Mouse (Mus musculus): ENCODE measurements at regions not wholly inside any gene's neighbourhood (a gene's known extent, or its start where the extent isn't known, plus 50 kb on each side); places are given as distances from the start of the nearest gene placed in this dataset.

- Histone ChIP-seq H3K4me2 (no peak overlapping the region), H3K9ac (replicated peaks) (no peak overlapping the region), H3K27me3 (peaks cover 12% of the 10 kb centered on the region; the same call in 1 of the 2 replicates), H3K36me3 (no peaks in the 10 kb centered on the region), H3K4me3 (replicated peaks) (no peak overlapping the region), H3K4me1 (replicated peaks) (peaks cover 42% of the 10 kb centered on the region), H3K9me3 (no peaks in the 10 kb centered on the region), H3K27ac (no peak overlapping the region)
- no peak for ATAC-seq (ENCODE audit: insufficient number of reproducible peaks, insufficient read depth, low FRiP score, low TSS enrichment, low read depth)
- WGBS: 26% methylated on average over 13 of the region's 13 CpGs
These were observed 120.0 kb downstream of the Dact1 start for GRCm38 (mm10) chr12:71429561-71430200.

DNA sequence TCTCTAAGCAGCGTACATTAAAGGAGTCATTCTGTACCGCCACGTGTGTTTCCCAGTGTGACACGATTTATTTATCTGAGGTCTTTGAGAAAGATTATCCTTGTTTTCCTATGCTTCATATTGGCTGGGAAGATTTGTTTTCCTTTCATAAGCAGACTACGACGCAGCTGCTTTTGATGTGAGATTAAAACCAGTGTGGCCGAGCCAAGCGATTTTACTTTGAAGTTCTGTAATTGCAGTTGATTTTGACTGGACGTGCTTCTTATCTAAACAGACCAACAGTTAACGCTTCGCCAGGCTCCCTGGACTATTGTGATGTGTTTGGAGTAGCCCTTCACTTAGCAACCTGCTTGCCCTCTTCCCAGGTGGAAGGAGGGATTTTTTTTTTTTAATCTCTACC is 120.6 kb downstream of the Dact1 start:
- Histone ChIP-seq H3K4me3 (replicated peaks) (no peak overlapping the region), H3K27me3 (0 out of 2 replicates have a peak, but pooled peaks cover 12% of the 10 kb centered on the region), H3K9me3 (no peaks in the 10 kb centered on the region), H3K9ac (replicated peaks) (no peak overlapping the region), H3K27ac (no peak overlapping the region), H3K4me1 (replicated peaks) (peaks cover 44% of the 10 kb centered on the region), H3K36me3 (no peaks in the 10 kb centered on the region), H3K4me2 (no peak overlapping the region)
- 30% methylated on average over 11 of the region's 11 CpGs for WGBS
- no peak for ATAC-seq (ENCODE audit: insufficient number of reproducible peaks, insufficient read depth, low FRiP score, low TSS enrichment, low read depth)

GRCm38 (mm10) chr12:71431116-71431515 is 121.4 kb downstream of the Dact1 start:
- Histone ChIP-seq H3K9ac (replicated peaks) (no peak overlapping the region), H3K4me1 (replicated peaks) (peaks cover 40% of the 10 kb centered on the region), H3K4me2 (no peak overlapping the region), H3K27me3 (0 out of 2 replicates have a peak, but pooled peaks cover 12% of the 10 kb centered on the region), H3K4me3 (replicated peaks) (no peak overlapping the region), H3K27ac (no peak overlapping the region), H3K9me3 (no peaks in the 10 kb centered on the region), H3K36me3 (no peaks in the 10 kb centered on the region)
- WGBS: 42% methylated on average over 8 of the region's 8 CpGs
- ATAC-seq (ENCODE audit: insufficient number of reproducible peaks, insufficient read depth, low FRiP score, low TSS enrichment, low read depth): no peak

DNA sequence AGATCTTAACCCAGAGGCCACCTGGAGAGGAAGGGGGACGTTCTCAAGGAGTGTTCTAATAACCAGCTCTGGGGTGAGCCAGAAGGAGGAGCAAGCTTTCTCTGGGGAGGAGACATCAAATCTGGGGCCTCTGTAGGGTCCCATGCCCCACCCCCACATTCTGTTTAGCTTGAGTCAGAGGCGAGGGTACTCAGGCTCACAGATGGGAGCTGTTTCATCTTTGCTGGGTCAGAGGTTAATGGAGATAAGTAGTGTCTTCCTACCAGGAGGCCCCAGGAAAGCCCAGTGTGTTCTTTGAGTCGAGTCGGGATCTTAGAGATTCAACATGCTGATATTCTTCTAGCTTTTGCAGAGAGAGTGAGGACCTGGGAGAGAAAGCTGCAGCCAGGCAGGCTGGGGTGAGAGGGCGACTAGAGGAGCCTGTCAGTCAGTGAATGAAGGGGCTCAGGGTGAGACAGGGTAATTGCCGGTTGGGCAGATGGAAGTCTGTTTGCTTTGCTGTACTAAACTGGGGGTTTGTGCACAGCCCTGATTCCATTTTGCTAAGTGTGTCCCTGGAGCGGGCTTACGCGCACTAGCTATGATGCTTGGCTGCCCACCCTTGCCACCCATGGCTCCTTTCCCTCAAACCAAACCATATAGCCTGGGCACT is 124.0 kb downstream of the Dact1 start:
- Histone ChIP-seq H3K27me3 (0 out of 2 replicates have a peak, but pooled peaks cover 12% of the 10 kb centered on the region), H3K4me3 (replicated peaks) (no peak overlapping the region), H3K36me3 (no peaks in the 10 kb centered on the region), H3K27ac (no peak overlapping the region), H3K4me1 (replicated peaks) (peaks cover 44% of the 10 kb centered on the region), H3K9me3 (no peaks in the 10 kb centered on the region), H3K9ac (replicated peaks) (no peak overlapping the region), H3K4me2 (no peak overlapping the region)
- no peak for ATAC-seq (ENCODE audit: insufficient number of reproducible peaks, insufficient read depth, low FRiP score, low TSS enrichment, low read depth)
- WGBS: 23% methylated on average over 9 of the region's 9 CpGs

- Histone ChIP-seq H3K9me3 (no peaks in the 10 kb centered on the region), H3K4me1 (replicated peaks) (peaks cover 26% of the 10 kb centered on the region), H3K9ac (replicated peaks) (no peak overlapping the region), H3K36me3 (no peaks in the 10 kb centered on the region), H3K27me3 (0 out of 2 replicates have a peak, but pooled peaks cover 9% of the 10 kb centered on the region), H3K27ac (no peak overlapping the region; the same call in 1 of the 2 replicates), H3K4me3 (replicated peaks) (no peak overlapping the region), H3K4me2 (no peak overlapping the region)
- 37% methylated on average over 6 of the region's 6 CpGs for WGBS
- no peak for ATAC-seq (ENCODE audit: insufficient number of reproducible peaks, insufficient read depth, low FRiP score, low TSS enrichment, low read depth)
These were observed 128.6 kb downstream of the Dact1 start for GRCm38 (mm10) chr12:71438254-71438653.

- WGBS: 83% methylated on average over 3 of the region's 3 CpGs
- no peak for ATAC-seq (ENCODE audit: insufficient number of reproducible peaks, insufficient read depth, low FRiP score, low TSS enrichment, low read depth)
- H3K9me3 ChIP-seq: no peaks in the 10 kb centered on the region
- H3K27ac ChIP-seq: no peak overlapping the region
- H3K9ac ChIP-seq (replicated peaks): no peak overlapping the region
- H3K36me3 ChIP-seq: no peaks in the 10 kb centered on the region
- no peak overlapping the region for H3K4me3 ChIP-seq (replicated peaks)
- no peak overlapping the region for H3K4me2 ChIP-seq
- H3K4me1 ChIP-seq (replicated peaks): peaks cover 11% of the 10 kb centered on the region
- H3K27me3 ChIP-seq: no peaks in the 10 kb centered on the region
These were observed 131.2 kb downstream of the Dact1 start for GRCm38 (mm10) chr12:71440863-71441262.

DNA sequence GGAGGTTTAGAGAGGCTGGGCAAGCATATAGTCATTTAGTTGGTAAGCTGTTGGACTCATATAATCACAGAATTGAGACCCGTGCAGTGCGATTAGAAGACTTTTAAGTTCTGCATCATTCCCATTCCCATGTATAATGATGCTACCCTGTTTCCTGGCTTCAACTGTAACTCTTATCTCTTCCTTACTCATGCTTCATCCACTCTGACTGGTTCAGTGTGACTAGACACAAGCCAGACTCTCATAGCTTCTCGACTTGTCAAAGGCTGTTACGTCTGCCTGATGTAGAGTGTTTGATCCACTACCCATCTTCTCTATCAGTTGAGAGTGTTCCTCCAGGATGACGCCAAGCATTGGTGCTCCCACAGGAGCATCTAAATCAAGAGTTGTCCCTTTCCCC is 131.6 kb downstream of the Dact1 start:
- no peak overlapping the region for H3K9ac ChIP-seq (replicated peaks)
- 78% methylated on average over 5 of the region's 5 CpGs for WGBS
- H3K27ac ChIP-seq: no peak overlapping the region
- H3K4me3 ChIP-seq (replicated peaks): no peak overlapping the region
- H3K9me3 ChIP-seq: no peaks in the 10 kb centered on the region
- peaks cover 11% of the 10 kb centered on the region for H3K4me1 ChIP-seq (replicated peaks)
- H3K27me3 ChIP-seq: no peaks in the 10 kb centered on the region
- H3K36me3 ChIP-seq: no peaks in the 10 kb centered on the region
- ATAC-seq (ENCODE audit: insufficient number of reproducible peaks, insufficient read depth, low FRiP score, low TSS enrichment, low read depth): no peak
- no peak overlapping the region for H3K4me2 ChIP-seq

DNA sequence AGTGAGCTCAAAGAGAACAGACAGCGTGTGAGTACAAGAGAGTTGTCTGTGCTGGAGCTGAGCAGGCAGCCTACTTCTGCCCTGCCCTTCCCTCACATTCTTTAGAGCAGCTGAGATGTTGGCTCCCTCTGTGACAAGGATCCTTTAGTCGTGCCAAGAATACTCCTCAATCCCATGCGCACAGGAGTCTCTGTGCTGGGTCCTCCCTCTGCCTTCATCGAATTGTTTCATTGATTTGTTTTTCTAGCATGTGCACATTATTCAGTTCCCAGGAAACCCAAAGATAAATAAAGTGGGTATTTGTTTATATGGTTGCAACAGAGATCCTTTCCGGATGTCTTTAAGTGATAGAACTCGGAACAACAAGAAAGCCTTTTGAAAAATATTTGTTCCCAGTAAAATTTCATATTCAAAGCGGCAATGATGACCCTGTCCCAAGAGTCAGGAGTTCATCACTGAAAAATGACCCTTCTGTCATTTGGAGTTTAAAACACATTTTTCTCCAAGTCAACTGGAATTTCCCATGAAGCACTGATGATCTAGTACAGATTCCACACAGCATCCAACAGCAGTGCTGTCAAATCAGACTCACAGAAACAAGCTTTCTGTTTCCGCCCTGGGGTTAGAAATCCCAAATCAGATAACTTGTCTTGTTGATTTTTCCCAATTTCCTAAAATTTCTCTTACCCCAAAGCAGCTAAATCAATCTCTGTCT is 136.7 kb downstream of the Dact1 start:
- WGBS: 82% methylated on average over 8 of the region's 8 CpGs
- no peak overlapping the region for H3K27ac ChIP-seq
- H3K9ac ChIP-seq (replicated peaks): no peak overlapping the region
- H3K27me3 ChIP-seq: no peaks in the 10 kb centered on the region
- no peak overlapping the region for H3K4me3 ChIP-seq (replicated peaks)
- H3K4me1 ChIP-seq (replicated peaks): peaks cover 11% of the 10 kb centered on the region
- no peak overlapping the region for H3K4me2 ChIP-seq
- H3K9me3 ChIP-seq: no peaks in the 10 kb centered on the region
- no peaks in the 10 kb centered on the region for H3K36me3 ChIP-seq
- no peak for ATAC-seq (ENCODE audit: insufficient number of reproducible peaks, insufficient read depth, low FRiP score, low TSS enrichment, low read depth)

DNA sequence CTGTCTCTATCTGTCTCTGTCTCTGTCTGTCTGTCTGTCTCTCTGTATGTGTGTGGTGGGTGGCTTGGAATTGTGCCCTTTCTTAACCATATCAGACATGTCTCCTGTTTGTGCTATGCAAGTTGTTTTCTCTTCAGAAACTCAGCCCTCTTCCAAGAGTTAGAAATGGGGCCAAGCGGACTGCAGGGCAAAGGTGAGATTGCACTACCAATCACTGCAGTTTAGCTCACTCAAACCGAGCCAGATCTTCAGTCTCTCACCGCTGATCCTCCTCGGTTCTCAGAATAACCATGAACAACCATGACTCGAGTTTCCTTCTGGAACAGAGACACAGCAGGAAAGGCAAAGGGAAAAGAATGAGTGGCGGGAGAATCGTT is 137.2 kb downstream of the Dact1 start:
- Histone ChIP-seq H3K4me2 (no peak overlapping the region), H3K9me3 (no peaks in the 10 kb centered on the region), H3K36me3 (no peaks in the 10 kb centered on the region), H3K27ac (no peak overlapping the region), H3K27me3 (no peaks in the 10 kb centered on the region), H3K4me1 (replicated peaks) (peaks cover 14% of the 10 kb centered on the region), H3K4me3 (replicated peaks) (no peak overlapping the region), H3K9ac (replicated peaks) (no peak overlapping the region)
- no peak for ATAC-seq (ENCODE audit: insufficient number of reproducible peaks, insufficient read depth, low FRiP score, low TSS enrichment, low read depth)
- 32% methylated on average over 7 of the region's 7 CpGs for WGBS

DNA sequence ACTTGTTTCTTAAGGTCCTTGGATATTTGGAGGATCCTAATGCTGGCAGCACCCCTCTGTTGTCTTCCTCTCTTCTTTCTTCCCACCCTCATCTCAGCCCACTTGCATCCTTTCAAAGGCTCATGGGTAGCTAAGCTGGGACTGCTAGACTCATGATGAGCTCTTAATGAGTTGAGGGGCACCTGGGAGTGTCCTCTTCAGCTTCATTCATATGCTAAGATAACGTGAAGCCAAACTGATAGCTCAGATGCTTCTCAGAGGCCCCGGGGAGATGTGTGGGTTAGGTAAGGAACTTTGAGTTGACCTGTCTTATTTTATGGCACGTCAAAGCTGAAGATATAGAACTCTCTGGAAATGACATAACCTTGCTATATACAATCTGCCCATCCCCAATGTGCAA is 139.3 kb downstream of the Dact1 start:
- Histone ChIP-seq H3K9me3 (no peaks in the 10 kb centered on the region), H3K27me3 (0 out of 2 replicates have a peak, but pooled peaks cover 1% of the 10 kb centered on the region), H3K27ac (no peak overlapping the region), H3K4me1 (replicated peaks) (peaks cover 14% of the 10 kb centered on the region), H3K36me3 (no peaks in the 10 kb centered on the region), H3K4me3 (replicated peaks) (no peak overlapping the region), H3K4me2 (no peak overlapping the region), H3K9ac (replicated peaks) (no peak overlapping the region)
- 71% methylated on average over 3 of the region's 3 CpGs for WGBS
- ATAC-seq (ENCODE audit: insufficient number of reproducible peaks, insufficient read depth, low FRiP score, low TSS enrichment, low read depth): no peak

- no peak overlapping the region for H3K9ac ChIP-seq (replicated peaks)
- ATAC-seq (ENCODE audit: insufficient number of reproducible peaks, insufficient read depth, low FRiP score, low TSS enrichment, low read depth): no peak
- H3K4me2 ChIP-seq: no peak overlapping the region
- H3K36me3 ChIP-seq: no peaks in the 10 kb centered on the region
- no peak overlapping the region for H3K4me3 ChIP-seq (replicated peaks)
- H3K27me3 ChIP-seq: 0 out of 2 replicates have a peak, but pooled peaks cover 2% of the 10 kb centered on the region
- H3K27ac ChIP-seq: peak overlapping the region; percentile 81; the same call in 1 of the 2 replicates
- H3K4me1 ChIP-seq (replicated peaks): peaks cover 14% of the 10 kb centered on the region
- WGBS: 65% methylated on average over 4 of the region's 4 CpGs
- no peaks in the 10 kb centered on the region for H3K9me3 ChIP-seq
These were observed 140.4 kb downstream of the Dact1 start for GRCm38 (mm10) chr12:71450128-71450527.

All from limb, embryonic 12.5 days (tissue).